Mouse (Mus musculus) lung, postnatal 0 days (tissue): ENCODE measurements around the gene Tbx3.

Source experiments
- CTCF ChIP-seq: IDR thresholded peaks from 2 replicates; pipeline ENCODE4 v1.5.1; 2016; ENCODE audit warnings: antibody characterized with exemption, mild to moderate bottlenecking
- EP300 ChIP-seq: IDR thresholded peaks from 2 replicates; pipeline ENCODE4 v1.6.1; 2016; ENCODE audit warnings: antibody characterized with exemption, mild to moderate bottlenecking, control low read depth

- TF ChIP-seq CTCF (no peak), EP300 (no peak)
These were observed 11.4 kb downstream of the Tbx3 start for GRCm38 (mm10) chr5:119681833-119682210.
